Comparison of ENCODE assay signal across 9 mouse cellular contexts in the genomic region with DNA sequence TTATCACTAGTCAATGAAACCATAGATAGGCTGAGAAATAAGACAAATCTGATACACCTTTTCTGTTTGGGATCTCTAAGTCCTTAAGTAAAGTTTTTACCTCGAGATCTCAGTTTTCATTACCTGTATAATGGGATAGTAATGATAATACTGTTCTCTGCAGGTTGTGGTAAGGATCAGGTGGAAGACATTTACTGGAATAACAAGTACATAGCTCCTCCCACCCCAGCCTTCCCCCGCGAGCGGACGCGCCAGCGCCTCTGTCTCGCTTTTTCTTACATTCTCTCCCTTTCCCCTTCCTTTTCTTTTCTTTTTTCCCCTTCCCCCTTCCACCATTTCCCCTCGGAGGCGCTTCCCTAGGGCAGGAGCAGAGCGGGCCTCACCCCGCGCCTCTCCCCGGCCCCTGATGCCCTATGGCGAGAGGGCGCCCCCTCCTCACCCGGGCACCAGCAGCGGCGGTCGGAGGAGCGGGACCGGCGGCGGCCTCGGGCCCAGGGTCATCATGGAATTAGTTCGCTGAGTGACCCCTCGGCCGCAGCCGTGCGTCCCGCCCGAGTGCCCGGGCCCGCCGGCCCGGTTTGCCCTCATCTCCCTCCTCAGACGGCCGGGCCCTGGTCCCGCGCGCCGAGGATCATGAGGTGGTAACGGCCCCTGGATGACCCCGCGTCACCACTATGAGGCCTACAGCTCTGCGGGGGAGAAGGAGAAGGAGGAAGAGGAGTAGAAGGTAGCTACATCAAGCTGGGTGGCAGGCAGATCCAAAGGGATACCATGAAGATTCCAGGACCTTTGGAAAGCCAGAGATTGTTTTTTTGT.
DNase-seq lines count a peak whose midpoint lies in the region; ATAC-seq and TF ChIP-seq lines count a peak whose summit lies in the region.
"Had no signal": no experiment of that assay in that cellular context is flagged by ENCODE, and none has a peak within 500 bp of the region (broad histone marks: within the 10 kb centered on the region; RNA-seq: fewer than 3 reads in every experiment).

No protein-coding gene starts in this region.

- H3K9me3 ChIP-seq in limb, embryonic 15.5 days = no peaks in the 10 kb centered on the region
- no peaks in the 10 kb centered on the region for H3K9me3 ChIP-seq in stomach, postnatal 0 days (ENCODE audit: control insufficient read depth, low read length)

- no peak for TF ChIP-seq CTCF in testis, adult 2 months (IDR thresholded peaks at IDR 0.05; ENCODE audit: control insufficient read depth, insufficient read depth, insufficient replicate concordance, low read depth, low read length)
- no peak for TF ChIP-seq CTCF in stomach, postnatal 0 days (IDR thresholded peaks at IDR 0.05; ENCODE audit: low read depth)

- peak; percentile 2 to 7 for DNase-seq in cerebellum, postnatal 14 days
- no peak for DNase-seq in cerebellum, adult 9-10 months
- DNase-seq in testis, postnatal 10 days (ENCODE audit: low spot score) = no peak
- peak; percentile 14 for DNase-seq in stomach, postnatal 0 days (ENCODE audit: low spot score)
- DNase-seq in layer of hippocampus, adult 9-10 months (ENCODE audit: low spot score) = no peak
- no peak for DNase-seq in thymus, postnatal 0 days (ENCODE audit: low spot score)

- 0 out of 2 replicates have a peak overlapping the region, but pooled peaks have one; percentile 10 for H3K9ac ChIP-seq in limb, embryonic 15.5 days
- no peak overlapping the region for H3K9ac ChIP-seq in stomach, postnatal 0 days (ENCODE audit: low read length)

- no peaks in the 10 kb centered on the region for H3K27me3 ChIP-seq in testis, adult 2 months (ENCODE audit: control insufficient read depth, insufficient read depth, low read length)
- H3K27me3 ChIP-seq in limb, embryonic 15.5 days = no peaks in the 10 kb centered on the region
- no peaks in the 10 kb centered on the region for H3K27me3 ChIP-seq in stomach, postnatal 0 days (ENCODE audit: control insufficient read depth, insufficient read depth, low read length)

- ATAC-seq in limb, embryonic 15.5 days (ENCODE audit: insufficient number of reproducible peaks, low FRiP score, low TSS enrichment, low read depth) = no peak
- no peak for ATAC-seq in stomach, postnatal 0 days (ENCODE audit: low FRiP score, low TSS enrichment)

- TF ChIP-seq POLR2A in testis, adult 2 months (IDR thresholded peaks at IDR 0.05; ENCODE audit: control insufficient read depth, low read depth, low read length) = peak; percentile 44

- H3K36me3 ChIP-seq in testis, adult 2 months (ENCODE audit: control insufficient read depth, insufficient read depth, low read length) = no peaks in the 10 kb centered on the region; the same call in 1 of the 2 replicates
- no peaks in the 10 kb centered on the region for H3K36me3 ChIP-seq in limb, embryonic 15.5 days
- H3K36me3 ChIP-seq in stomach, postnatal 0 days (ENCODE audit: control insufficient read depth, insufficient read depth, low read length) = no peaks in the 10 kb centered on the region

- peak overlapping the region; percentile 64 for H3K4me2 ChIP-seq in limb, embryonic 15.5 days
- H3K4me2 ChIP-seq in stomach, postnatal 0 days (replicated peaks; ENCODE audit: low read depth) = peak overlapping the region; percentile 55

- H3K4me3 ChIP-seq in testis, adult 2 months (ENCODE audit: control insufficient read depth, low read depth, low read length) = peak overlapping the region; percentile 89
- peak overlapping the region; percentile 38 for H3K4me3 ChIP-seq in limb, embryonic 15.5 days
- peak overlapping the region; percentile 34 for H3K4me3 ChIP-seq in stomach, postnatal 0 days (ENCODE audit: low read depth, low read length)
- H3K4me3 ChIP-seq: erythroblast, embryonic 14.5 days had no signal

- no peak for TF ChIP-seq EP300 in stomach, postnatal 0 days (optimal IDR thresholded peaks at IDR 0.05)

- WGBS in limb, embryonic 15.5 days = 4% methylated on average over 46 of the region's 46 CpGs
- WGBS in stomach, postnatal 0 days = 7% methylated on average over 46 of the region's 46 CpGs

- no peaks in the 10 kb centered on the region; the same call in 1 of the 2 replicates for H3K4me1 ChIP-seq in testis, adult 2 months (ENCODE audit: control insufficient read depth, insufficient read depth, low read length)
- 0 out of 2 replicates have a peak, but pooled peaks cover 5% of the 10 kb centered on the region for H3K4me1 ChIP-seq in limb, embryonic 15.5 days
- no peaks in the 10 kb centered on the region for H3K4me1 ChIP-seq in stomach, postnatal 0 days (replicated peaks; ENCODE audit: control insufficient read depth, insufficient read depth)

- peak overlapping the region; percentile 78 for H3K27ac ChIP-seq in testis, adult 2 months (ENCODE audit: control insufficient read depth, insufficient read depth, low read depth, low read length)
- 0 out of 2 replicates have a peak overlapping the region, but pooled peaks have one; percentile 38 for H3K27ac ChIP-seq in limb, embryonic 15.5 days
- H3K27ac ChIP-seq in stomach, postnatal 0 days (replicated peaks) = no peak overlapping the region

Comparison
In these comparisons a context has a peak if more than half of its experiments do, and no peak if none do; other contexts are left out.
1. DNase-seq: peak in cerebellum, postnatal 14 days (2 of 2) and stomach, postnatal 0 days (single experiment); none in cerebellum, adult 9-10 months (single experiment), testis, postnatal 10 days (single experiment), layer of hippocampus, adult 9-10 months (single experiment) and thymus, postnatal 0 days (single experiment).
2. H3K4me3 ChIP-seq: peak in every context shown above with its lines; median percentile 89 in testis, adult 2 months; 38 in limb, embryonic 15.5 days; 34 in stomach, postnatal 0 days.